Mouse (Mus musculus): ENCODE measurements around the gene Ctso. TPM values are rescaled to one million over a fixed set of nuclear protein-coding genes. Genes with fewer than 3 reads are reported as not detected.

Gene Ctso
- total and polyA plus RNA-seq, 3 experiments, result 0.15 to 0.50 TPM; not detected in 1

DNA sequence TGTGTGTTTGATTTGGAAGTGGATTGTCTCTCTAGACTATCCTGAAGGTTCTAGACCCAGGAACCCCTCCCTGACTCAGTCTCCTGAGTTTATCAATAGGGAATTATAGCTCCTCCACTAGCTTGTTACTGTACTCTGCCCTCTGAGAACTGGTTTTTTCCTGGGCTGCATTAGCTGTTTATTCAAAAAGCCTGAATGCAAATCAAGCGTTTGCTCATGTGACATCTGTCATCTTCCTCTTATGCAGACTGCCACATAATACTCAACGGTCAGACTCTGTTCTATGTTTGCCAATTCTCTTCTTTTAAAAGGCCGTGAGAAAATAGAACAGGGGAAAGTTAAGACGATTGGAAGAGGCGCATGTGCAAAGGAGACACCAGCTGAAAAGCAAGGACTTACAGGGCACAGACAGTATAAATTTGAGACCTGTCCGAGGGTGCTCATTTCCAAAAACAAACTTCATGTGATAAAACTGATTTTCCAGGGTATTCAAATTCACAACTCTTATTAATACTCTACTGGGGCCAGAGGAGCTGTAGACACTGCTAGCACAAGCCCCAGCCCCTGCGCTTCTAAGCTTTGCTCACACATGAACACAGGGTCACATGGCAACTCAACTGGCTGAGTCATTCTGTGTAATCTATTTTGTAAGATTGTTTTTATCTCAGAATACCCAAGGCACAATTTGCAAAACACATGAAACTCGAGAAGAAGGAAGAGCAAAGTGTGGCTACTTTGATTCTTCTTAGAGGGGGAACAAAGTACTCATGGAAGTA, 50.9 kb downstream of the Ctso start:
- Histone ChIP-seq H3K27me3 (ENCODE audit: control insufficient read depth in 1 of 2, insufficient read depth in 2 of 2, low read length in 2 of 2) (no peaks in the 10 kb centered on the region), H3K9ac (ENCODE audit: control insufficient read depth, low read depth, low read length, poor library complexity, severe bottlenecking) (no peak overlapping the region), H3K4me1 (ENCODE audit: control insufficient read depth in 1 of 2, insufficient read depth in 2 of 2, low read length in 2 of 2) (no peaks in the 10 kb centered on the region), H3K36me3 (ENCODE audit: control insufficient read depth in 1 of 2, insufficient read depth in 2 of 2, low read length in 2 of 2) (no peaks in the 10 kb centered on the region), H3K79me2 (ENCODE audit: control insufficient read depth, insufficient read depth, low read length, poor library complexity) (no peaks in the 10 kb centered on the region), H3K4me3 (ENCODE audit: control insufficient read depth in 1 of 2, insufficient read depth in 1 of 2, low read depth in 2 of 2, low read length in 2 of 2) (no peak overlapping the region), H3K9me3 (replicated peaks; ENCODE audit: insufficient read depth, low read length) (no peaks in the 10 kb centered on the region), H3K27ac (ENCODE audit: control insufficient read depth, low read depth, low read length) (no peak overlapping the region)
- TF ChIP-seq NELFE (IDR thresholded peaks at IDR 0.05; ENCODE audit: low read depth, low read length), result no peak
- TF ChIP-seq TBP (IDR thresholded peaks at IDR 0.05; ENCODE audit: low read depth, low read length), result no peak
- no peak for TF ChIP-seq ZKSCAN1 (IDR thresholded peaks at IDR 0.05; ENCODE audit: low read depth, low read length)
- no peak for TF ChIP-seq USF2 (IDR thresholded peaks at IDR 0.05; ENCODE audit: borderline replicate concordance in 1 of 2, insufficient read depth in 1 of 2, low read depth in 1 of 2, low read length in 2 of 2)
- TF ChIP-seq JUND (IDR thresholded peaks at IDR 0.05; ENCODE audit: low read depth, low read length), result no peak
- TF ChIP-seq BHLHE40 (IDR thresholded peaks at IDR 0.05; ENCODE audit: borderline replicate concordance, low read depth, low read length), result no peak
- no peak for TF ChIP-seq GABPA (IDR thresholded peaks at IDR 0.05; ENCODE audit: low read depth, low read length)
- no peak for TF ChIP-seq ELF1 (IDR thresholded peaks at IDR 0.05; ENCODE audit: low read depth, low read length)
- no peak for TF ChIP-seq ZMIZ1 (IDR thresholded peaks at IDR 0.05; ENCODE audit: low read depth, low read length)
- TF ChIP-seq MEF2A (IDR thresholded peaks at IDR 0.05; ENCODE audit: extremely low read depth, insufficient replicate concordance, low read depth, low read length, poor library complexity, severe bottlenecking), result no peak
- no peak for TF ChIP-seq ETS1 (IDR thresholded peaks at IDR 0.05; ENCODE audit: low read depth, low read length)
- no peak for TF ChIP-seq EP300 (IDR thresholded peaks at IDR 0.05; ENCODE audit: low read depth in 1 of 2, low read length in 2 of 2)
- no peak for DNase-seq (ENCODE audit: low read depth, low spot score)

DNA sequence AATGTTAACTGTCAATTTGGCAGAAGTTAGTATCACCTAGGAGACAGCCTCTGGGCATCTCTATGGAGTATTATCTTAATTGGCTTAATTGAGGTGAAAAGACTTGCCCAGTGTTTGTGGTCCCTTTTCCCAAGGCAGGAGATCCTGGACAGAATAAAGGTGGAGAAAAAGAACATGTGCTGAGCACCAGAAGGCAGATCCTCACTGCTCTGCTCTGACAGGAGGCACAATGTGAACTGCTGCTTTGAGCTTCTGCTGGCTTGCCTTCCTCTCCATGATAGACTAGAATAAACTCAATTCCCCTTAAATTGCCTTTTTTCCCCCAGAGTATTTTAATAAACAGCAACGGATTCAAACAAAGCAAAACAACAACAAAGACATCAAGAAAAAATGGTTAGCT, 52.7 kb downstream of the Ctso start:
- DNase-seq (ENCODE audit: low read depth, low spot score), result no peak
- H3K36me3 ChIP-seq (ENCODE audit: control insufficient read depth in 1 of 2, insufficient read depth in 2 of 2, low read length in 2 of 2), result no peaks in the 10 kb centered on the region
- no peak for TF ChIP-seq POLR2A (IDR thresholded peaks at IDR 0.05; ENCODE audit: control insufficient read depth in 1 of 2, insufficient read depth in 1 of 2, low read depth in 1 of 2, low read length in 2 of 2, poor library complexity in 1 of 2)
- no peak for TF ChIP-seq CHD2 (IDR thresholded peaks at IDR 0.05; ENCODE audit: low read length)
- TF ChIP-seq HCFC1 (IDR thresholded peaks at IDR 0.05; ENCODE audit: low read depth, low read length), result no peak
- TF ChIP-seq ZKSCAN1 (IDR thresholded peaks at IDR 0.05; ENCODE audit: low read depth, low read length), result no peak
- no peak for TF ChIP-seq CHD1 (IDR thresholded peaks at IDR 0.05; ENCODE audit: low read depth, low read length)
- no peak for TF ChIP-seq E2F4 (IDR thresholded peaks at IDR 0.05; ENCODE audit: borderline replicate concordance, low read depth, low read length)
- no peak for TF ChIP-seq NRF1 (IDR thresholded peaks at IDR 0.05; ENCODE audit: insufficient read depth, low read depth, low read length, poor library complexity, severe bottlenecking)
- no peak for TF ChIP-seq BHLHE40 (IDR thresholded peaks at IDR 0.05; ENCODE audit: borderline replicate concordance, low read depth, low read length)
- no peak for TF ChIP-seq MAZ (IDR thresholded peaks at IDR 0.05; ENCODE audit: low read depth, low read length)
- TF ChIP-seq POLR2AphosphoS5 (IDR thresholded peaks at IDR 0.05; ENCODE audit: borderline replicate concordance, low read depth, low read length), result no peak
- no peak for TF ChIP-seq KAT2A (conservative IDR thresholded peaks at IDR 0.05; ENCODE audit: low read depth, low read length)
- no peak for TF ChIP-seq CTCF (IDR thresholded peaks at IDR 0.05 in 2 of 3, conservative IDR thresholded peaks at IDR 0.05 in 1 of 3; ENCODE audit: control insufficient read depth in 1 of 3, insufficient read depth in 1 of 3, low read depth in 2 of 3, low read length in 3 of 3, poor library complexity in 1 of 3, severe bottlenecking in 1 of 3)
- H3K4me1 ChIP-seq (ENCODE audit: control insufficient read depth in 1 of 2, insufficient read depth in 2 of 2, low read length in 2 of 2), result no peaks in the 10 kb centered on the region
- no peak overlapping the region for H3K9ac ChIP-seq (ENCODE audit: control insufficient read depth, low read depth, low read length, poor library complexity, severe bottlenecking)
- no peak overlapping the region for H3K4me3 ChIP-seq (ENCODE audit: control insufficient read depth in 1 of 2, insufficient read depth in 1 of 2, low read depth in 2 of 2, low read length in 2 of 2)
- H3K9me3 ChIP-seq (replicated peaks; ENCODE audit: insufficient read depth, low read length), result no peaks in the 10 kb centered on the region
- no peak overlapping the region for H3K27ac ChIP-seq (ENCODE audit: control insufficient read depth, low read depth, low read length)
- no peaks in the 10 kb centered on the region for H3K27me3 ChIP-seq (ENCODE audit: control insufficient read depth in 1 of 2, insufficient read depth in 2 of 2, low read length in 2 of 2)
- H3K79me2 ChIP-seq (ENCODE audit: control insufficient read depth, insufficient read depth, low read length, poor library complexity), result no peaks in the 10 kb centered on the region
